Mouse (Mus musculus) midbrain, embryonic 14.5 days (tissue): ENCODE data around the gene Ncbp3. TPM values are rescaled to one million over a fixed set of nuclear protein-coding genes. Genes with fewer than 3 reads are reported as not detected.

ENCODE experiments used
- ATAC-seq: fragments of 200-750 bp; cut with Nextera tagmentation; 2 replicates; pipeline ENCODE4 v1.8.0; 2017; ENCODE audit warnings: moderate number of reproducible peaks, moderate library complexity; ENCODE audit not compliant: low FRiP score, low TSS enrichment
- DNase-seq: peaks from one replicate; pipeline ENCODE4 v3.0.0-alpha.2; 2015
- H3K27ac ChIP-seq: fragments of 300-500 bp; sonication (generic); replicated peaks from 2 replicates; pipeline ENCODE4 v1.5.1; 2014; ENCODE audit warnings: mild to moderate bottlenecking, low read depth, low read length, moderate library complexity
- H3K27me3 ChIP-seq: fragments of 300-500 bp; sonication (generic); 2 replicates; pipeline ENCODE4 v1.6.1; 2014; ENCODE audit warnings: low read length, control low read depth, mixed read lengths; ENCODE audit not compliant: control insufficient read depth, insufficient read depth
- H3K36me3 ChIP-seq: fragments of 300-500 bp; sonication (generic); 2 replicates; pipeline ENCODE4 v1.6.1; 2014; ENCODE audit warnings: low read length, control low read depth; ENCODE audit not compliant: control insufficient read depth, insufficient read depth
- H3K4me1 ChIP-seq: fragments of 300-500 bp; sonication (generic); 2 replicates; pipeline ENCODE4 v1.6.1; 2014; ENCODE audit warnings: mild to moderate bottlenecking, antibody characterized with exemption, low read length, control low read depth; ENCODE audit not compliant: control insufficient read depth, insufficient read depth
- H3K4me2 ChIP-seq: fragments of 300-500 bp; sonication (generic); 2 replicates; pipeline ENCODE4 v1.6.1; 2014; ENCODE audit warnings: mild to moderate bottlenecking, low read length, moderate library complexity
- H3K4me3 ChIP-seq: fragments of 300-500 bp; sonication (generic); replicated peaks from 2 replicates; pipeline ENCODE4 v1.5.1; 2014; ENCODE audit warnings: low read depth, low read length
- H3K9ac ChIP-seq: fragments of 300-500 bp; sonication (generic); replicated peaks from 2 replicates; pipeline ENCODE4 v1.6.1; 2014; ENCODE audit warnings: mild to moderate bottlenecking, low read length, moderate library complexity
- H3K9me3 ChIP-seq: fragments of 300-500 bp; sonication (generic); 2 replicates; pipeline ENCODE4 v1.6.1; 2016; ENCODE audit warnings: low read length, control low read depth, mixed read lengths; ENCODE audit not compliant: control insufficient read depth
- WGBS: fragments of 180-500 bp; shearing (Covaris S2); extraction: QIAGEN DNeasy Blood & Tissue Kit; methylation state at CpG from one replicate; pipeline ENCODE4 v1.1.7; 2014; 5-methylcytosine and 5-hydroxymethylcytosine counted together
- polyA plus RNA-seq: library from polyadenylated mRNA; unstranded; fragments of >200 nt; fragmentation: Nextera tagmentation; extraction: Ambion mirVana; gene quantifications from 2 replicates; pipeline ENCODE4 v1.2.1, GENCODE M21; 2014

Gene Ncbp3
- polyA plus RNA-seq, 1 experiment from 2014 or later = 10.2 TPM

DNA sequence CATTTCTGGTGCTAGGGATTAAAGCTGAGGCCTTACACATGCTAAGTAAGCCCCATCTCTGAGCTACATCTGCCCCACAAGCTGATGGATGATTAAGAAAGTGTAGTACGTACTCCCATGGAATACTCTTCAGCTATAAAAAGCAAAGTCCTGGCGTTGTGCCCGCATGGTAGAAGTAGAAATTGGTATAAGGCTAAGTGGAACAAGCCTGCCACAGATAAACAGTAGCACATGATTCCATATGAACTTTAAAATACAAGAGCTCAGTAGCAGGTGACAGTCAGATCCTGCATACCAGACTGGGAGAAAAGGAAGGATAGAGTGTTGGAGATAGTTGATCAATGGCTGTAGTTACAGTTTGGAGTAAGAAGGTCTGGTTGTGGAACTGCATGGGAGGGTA lies 13.8 kb downstream of the Ncbp3 start:
- Histone ChIP-seq H3K27me3 (no peaks in the 10 kb centered on the region), H3K4me2 (no peak overlapping the region), H3K4me1 (no peaks in the 10 kb centered on the region), H3K9me3 (no peaks in the 10 kb centered on the region), H3K27ac (no peak overlapping the region), H3K4me3 (no peak overlapping the region), H3K36me3 (peaks cover 46% of the 10 kb centered on the region), H3K9ac (no peak overlapping the region)
- DNase-seq = no peak
- no peak for ATAC-seq
- WGBS = 96% methylated on average over 3 of the region's 3 CpGs

DNA sequence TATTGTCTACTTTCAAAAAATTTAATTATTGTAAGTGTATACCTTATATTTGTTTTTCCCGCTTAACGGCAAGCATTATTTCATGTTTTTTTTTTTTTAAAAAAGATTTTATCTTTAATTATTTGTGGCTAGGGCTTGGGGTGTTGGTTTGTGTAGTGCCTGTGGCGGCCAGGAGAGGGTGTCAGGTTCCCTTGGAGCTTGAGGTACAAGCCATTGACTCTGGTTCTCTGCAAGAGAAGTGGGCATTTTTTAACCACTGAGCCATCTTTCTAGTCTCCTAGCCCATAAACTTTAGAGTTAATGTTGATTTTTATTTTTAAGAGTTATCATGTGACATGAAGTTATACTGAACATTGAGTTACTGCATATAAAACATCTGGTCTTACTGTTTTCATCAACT lies 24.3 kb downstream of the Ncbp3 start:
- no peaks in the 10 kb centered on the region for H3K9me3 ChIP-seq
- no peak overlapping the region for H3K4me2 ChIP-seq
- no peak overlapping the region for H3K4me3 ChIP-seq
- H3K36me3 ChIP-seq = peaks cover 92% of the 10 kb centered on the region
- no peak overlapping the region for H3K9ac ChIP-seq
- no peaks in the 10 kb centered on the region for H3K4me1 ChIP-seq
- 92% methylated on average over 3 of the region's 3 CpGs for WGBS
- no peak for ATAC-seq
- peak; percentile 58 for DNase-seq
- H3K27me3 ChIP-seq = no peaks in the 10 kb centered on the region
- no peak overlapping the region for H3K27ac ChIP-seq

DNA sequence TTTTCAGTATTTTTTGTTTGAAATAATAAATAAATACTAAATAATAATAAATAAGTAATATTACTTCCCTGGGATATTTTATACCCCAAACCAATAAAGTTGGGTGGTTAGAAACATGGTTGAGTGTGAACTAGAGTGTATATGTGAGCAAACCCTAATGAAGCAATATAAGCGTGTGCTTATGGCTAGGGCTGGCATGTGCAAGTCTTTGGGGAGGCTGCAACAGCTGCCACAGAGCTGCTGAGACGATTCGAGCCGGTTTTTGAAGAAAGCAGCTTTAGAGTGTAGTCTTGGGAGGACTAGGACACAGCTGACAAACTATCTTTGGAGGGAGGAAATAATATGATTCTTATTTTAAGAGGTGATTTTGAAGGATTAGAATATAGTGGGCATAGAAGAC lies 28.7 kb downstream of the Ncbp3 start:
- Histone ChIP-seq H3K36me3 (peaks cover 88% of the 10 kb centered on the region), H3K9me3 (no peaks in the 10 kb centered on the region), H3K27me3 (no peaks in the 10 kb centered on the region), H3K9ac (no peak overlapping the region), H3K4me1 (no peaks in the 10 kb centered on the region), H3K4me2 (no peak overlapping the region), H3K27ac (no peak overlapping the region), H3K4me3 (no peak overlapping the region)
- ATAC-seq (no peak), DNase-seq (no peak)
- WGBS = 71% methylated on average over 4 of the region's 4 CpGs

DNA sequence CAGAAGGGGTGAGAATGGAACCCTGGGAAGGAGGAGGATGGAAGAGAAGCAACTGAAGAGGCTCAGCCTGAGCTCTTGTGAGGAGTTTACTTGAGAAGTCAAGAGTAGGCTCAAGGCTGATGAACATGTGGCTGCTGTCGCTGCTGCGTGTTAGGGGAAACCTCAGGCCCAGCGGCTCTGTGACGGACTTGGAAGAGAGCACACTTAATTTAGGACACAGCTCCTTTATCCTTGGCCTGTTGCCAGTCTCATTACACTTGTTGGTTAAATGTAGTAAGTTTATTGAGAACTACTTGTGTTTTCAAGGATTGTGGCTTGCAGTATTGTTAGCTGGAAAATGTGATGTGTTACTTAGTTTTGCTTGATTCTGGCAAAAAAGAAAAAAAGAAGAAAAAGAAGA lies 29.1 kb downstream of the Ncbp3 start:
- H3K27me3 ChIP-seq = no peaks in the 10 kb centered on the region
- WGBS = 68% methylated on average over 4 of the region's 4 CpGs
- H3K4me3 ChIP-seq = no peak overlapping the region
- no peaks in the 10 kb centered on the region for H3K4me1 ChIP-seq
- H3K9me3 ChIP-seq = no peaks in the 10 kb centered on the region
- DNase-seq (peak; percentile 24), ATAC-seq (no peak)
- H3K36me3 ChIP-seq = peaks cover 89% of the 10 kb centered on the region
- no peak overlapping the region for H3K9ac ChIP-seq
- no peak overlapping the region for H3K4me2 ChIP-seq
- H3K27ac ChIP-seq = no peak overlapping the region

DNA sequence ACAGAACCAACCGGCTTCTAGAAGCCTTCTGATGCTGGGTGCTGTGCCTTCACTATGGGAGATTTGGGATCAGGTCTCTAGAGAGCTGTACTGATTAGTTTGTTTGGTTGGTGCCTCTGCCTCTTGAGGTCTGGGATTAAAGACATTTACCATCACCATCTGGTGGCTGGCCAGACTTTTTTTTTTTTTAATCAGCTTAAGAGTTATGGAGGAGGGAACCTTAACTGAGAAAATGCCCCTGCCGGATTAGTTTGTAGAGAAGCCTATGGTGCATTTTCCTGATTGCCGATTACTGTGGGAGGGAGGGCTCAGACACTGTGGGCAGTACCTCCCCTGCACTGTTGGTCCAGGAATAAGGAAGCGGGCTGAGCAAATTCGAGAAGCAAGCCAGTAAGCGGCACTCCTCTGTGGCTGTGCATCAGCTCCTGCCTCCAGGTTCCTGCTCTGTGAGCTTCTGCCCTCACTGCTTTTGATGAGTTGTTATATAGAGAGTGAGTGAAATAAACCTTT lies 29.7 kb downstream of the Ncbp3 start:
- ATAC-seq = no peak
- Histone ChIP-seq H3K4me3 (no peak overlapping the region), H3K27ac (0 out of 2 replicates have a peak overlapping the region, but pooled peaks have one; percentile 5), H3K9me3 (no peaks in the 10 kb centered on the region), H3K27me3 (no peaks in the 10 kb centered on the region), H3K4me1 (no peaks in the 10 kb centered on the region), H3K9ac (no peak overlapping the region), H3K36me3 (peaks cover 90% of the 10 kb centered on the region), H3K4me2 (no peak overlapping the region)
- peak; percentile 14 for DNase-seq
- WGBS = 57% methylated on average over 6 of the region's 6 CpGs

DNA sequence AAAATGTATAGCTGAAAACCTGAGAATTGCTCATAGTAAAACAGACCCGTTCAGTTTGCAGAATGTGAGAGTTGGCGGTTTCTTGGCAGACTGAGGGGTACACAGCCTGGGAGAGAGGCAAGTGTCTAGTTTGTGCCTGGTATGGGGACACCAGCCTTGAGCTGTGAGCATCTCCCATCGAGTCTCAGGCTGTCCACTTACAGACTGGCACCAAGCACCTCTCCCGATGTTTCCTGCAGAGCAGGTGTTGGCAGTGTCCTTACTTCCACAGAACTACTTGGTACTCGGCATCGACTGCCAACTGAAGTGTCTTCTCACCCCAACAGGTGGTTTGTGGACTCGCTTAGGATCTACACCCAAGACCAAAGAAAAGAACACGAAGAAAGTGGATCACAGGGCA lies 31.0 kb downstream of the Ncbp3 start:
- 93% methylated on average over 8 of the region's 8 CpGs for WGBS
- H3K27me3 ChIP-seq = no peaks in the 10 kb centered on the region
- ATAC-seq = no peak
- H3K4me1 ChIP-seq = no peaks in the 10 kb centered on the region
- no peak overlapping the region for H3K4me2 ChIP-seq
- no peak overlapping the region for H3K9ac ChIP-seq
- no peak overlapping the region for H3K4me3 ChIP-seq
- DNase-seq = no peak
- no peaks in the 10 kb centered on the region for H3K9me3 ChIP-seq
- no peak overlapping the region for H3K27ac ChIP-seq
- H3K36me3 ChIP-seq = peaks cover 80% of the 10 kb centered on the region

DNA sequence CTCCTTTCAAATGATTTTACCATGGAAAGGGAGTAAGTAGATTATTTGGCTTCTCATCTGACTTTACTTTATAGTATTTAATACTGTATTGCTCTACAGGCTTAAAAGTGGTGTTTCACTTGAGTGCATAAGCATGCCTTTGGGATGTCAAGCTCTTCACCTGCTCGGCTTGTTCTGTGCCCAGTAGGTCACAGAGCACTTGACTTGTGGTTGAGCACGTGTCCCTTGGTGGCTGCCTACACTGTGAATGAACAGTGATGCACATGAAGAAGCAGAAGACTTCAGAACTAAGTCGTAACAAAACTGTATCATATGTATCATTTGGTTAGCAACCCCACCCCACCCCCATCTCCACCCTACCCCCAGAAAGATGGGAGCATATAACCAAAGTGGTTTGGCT lies 32.7 kb downstream of the Ncbp3 start:
- ATAC-seq (no peak), DNase-seq (no peak)
- no peak overlapping the region for H3K9ac ChIP-seq
- H3K4me2 ChIP-seq = no peak overlapping the region
- peaks cover 73% of the 10 kb centered on the region for H3K36me3 ChIP-seq
- H3K4me1 ChIP-seq = no peaks in the 10 kb centered on the region
- no peak overlapping the region for H3K4me3 ChIP-seq
- no peaks in the 10 kb centered on the region for H3K27me3 ChIP-seq
- no peaks in the 10 kb centered on the region for H3K9me3 ChIP-seq
- H3K27ac ChIP-seq = no peak overlapping the region
- 94% methylated on average over 3 of the region's 3 CpGs for WGBS

DNA sequence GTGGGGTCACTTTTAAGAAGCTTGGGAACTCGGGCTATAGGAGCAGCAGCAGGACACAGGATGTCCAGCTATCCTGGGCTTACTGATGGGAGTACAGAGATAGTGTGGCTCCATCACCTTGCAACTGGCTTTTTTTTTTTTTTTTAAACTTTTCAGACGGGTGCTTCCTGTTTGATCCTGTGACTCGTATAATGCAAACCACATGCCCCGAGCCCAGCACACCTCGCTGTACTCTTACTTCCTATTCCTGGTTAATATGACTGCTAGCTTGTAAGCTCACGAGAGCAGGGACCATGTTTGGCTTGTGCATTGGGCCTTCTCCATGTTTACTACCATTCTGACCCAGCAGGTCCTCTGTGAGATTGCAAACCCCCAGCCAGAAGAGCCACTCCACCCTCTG lies 36.7 kb downstream of the Ncbp3 start:
- 0 out of 2 replicates have a peak, but pooled peaks cover 3% of the 10 kb centered on the region for H3K4me1 ChIP-seq
- H3K27ac ChIP-seq = no peak overlapping the region
- no peak overlapping the region for H3K9ac ChIP-seq
- DNase-seq = no peak
- no peaks in the 10 kb centered on the region for H3K9me3 ChIP-seq
- no peak for ATAC-seq
- no peak overlapping the region for H3K4me2 ChIP-seq
- H3K27me3 ChIP-seq = no peaks in the 10 kb centered on the region
- H3K36me3 ChIP-seq = peaks cover 46% of the 10 kb centered on the region
- 86% methylated on average over 6 of the region's 6 CpGs for WGBS
- no peak overlapping the region for H3K4me3 ChIP-seq

DNA sequence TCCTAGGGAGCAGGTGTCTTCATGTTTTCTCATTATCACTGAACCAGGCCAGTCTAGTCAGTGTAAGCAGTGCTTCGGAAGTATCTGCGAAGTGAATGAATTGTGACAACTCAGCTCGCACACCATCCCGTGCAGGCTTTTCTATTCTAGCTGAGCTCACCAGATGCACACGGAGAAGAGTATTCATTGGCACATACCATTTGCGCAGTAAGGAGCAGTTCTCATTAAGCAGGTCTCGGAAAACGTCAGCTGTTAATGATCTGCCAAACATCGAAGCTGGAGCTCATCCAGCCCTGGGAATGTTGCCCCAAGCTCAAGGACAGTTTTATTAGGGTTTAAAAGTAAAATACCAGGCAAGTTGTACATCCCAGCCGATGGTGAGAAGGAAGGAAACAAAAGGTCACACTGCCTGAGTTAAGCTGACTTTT lies 37.2 kb downstream of the Ncbp3 start:
- Histone ChIP-seq H3K36me3 (peaks cover 42% of the 10 kb centered on the region), H3K27me3 (no peaks in the 10 kb centered on the region), H3K27ac (no peak overlapping the region), H3K4me1 (0 out of 2 replicates have a peak, but pooled peaks cover 3% of the 10 kb centered on the region), H3K4me3 (no peak overlapping the region), H3K9me3 (no peaks in the 10 kb centered on the region), H3K9ac (no peak overlapping the region), H3K4me2 (no peak overlapping the region)
- DNase-seq (peak; percentile 9), ATAC-seq (no peak)
- 79% methylated on average over 10 of the region's 10 CpGs for WGBS
